Mouse (Mus musculus) stomach, postnatal 0 days (tissue): ENCODE measurements at regions not wholly inside any gene's neighbourhood (a gene's known extent, or its start where the extent isn't known, plus 50 kb on each side); places are given as distances from the start of the nearest gene placed in this dataset.

Experiments used
- ATAC-seq: fragments of 200-750 bp; cut with Nextera tagmentation; 2 replicates; pipeline ENCODE4 v1.8.0; 2017; ENCODE audit not compliant: low FRiP score, low TSS enrichment
- DNase-seq: peaks from one replicate; pipeline ENCODE4 v3.0.0-alpha.2; 2016; ENCODE audit warnings: low spot score
- H3K27ac ChIP-seq: fragments of 300-500 bp; sonication (generic); replicated peaks from 2 replicates; pipeline ENCODE4 v1.5.1; 2014; ENCODE audit warnings: mild to moderate bottlenecking, control low read depth
- H3K27me3 ChIP-seq: fragments of 300-500 bp; sonication (generic); 2 replicates; pipeline ENCODE4 v1.6.1; 2014; ENCODE audit warnings: low read length; ENCODE audit not compliant: control insufficient read depth, insufficient read depth
- H3K36me3 ChIP-seq: fragments of 300-500 bp; sonication (generic); 2 replicates; pipeline ENCODE4 v1.6.1; 2014; ENCODE audit warnings: low read length, mixed read lengths; ENCODE audit not compliant: control insufficient read depth, insufficient read depth
- H3K4me1 ChIP-seq: fragments of 300-500 bp; sonication (generic); replicated peaks from 2 replicates; pipeline ENCODE4 v1.6.1; 2014; ENCODE audit warnings: antibody characterized with exemption; ENCODE audit not compliant: control insufficient read depth, insufficient read depth
- H3K4me2 ChIP-seq: fragments of 300-500 bp; sonication (generic); replicated peaks from 2 replicates; pipeline ENCODE4 v1.6.1; 2014; ENCODE audit warnings: low read depth, mild to moderate bottlenecking, control low read depth, moderate library complexity
- H3K4me3 ChIP-seq: fragments of 300-500 bp; sonication (generic); 2 replicates; pipeline ENCODE4 v1.5.1; 2014; ENCODE audit warnings: low read depth, low read length, control low read depth
- H3K9ac ChIP-seq: fragments of 300-500 bp; sonication (generic); 2 replicates; pipeline ENCODE4 v1.6.1; 2014; ENCODE audit warnings: mild to moderate bottlenecking, low read length, control low read depth, mixed read lengths
- H3K9me3 ChIP-seq: fragments of 300-500 bp; sonication (generic); 2 replicates; pipeline ENCODE4 v1.6.1; 2016; ENCODE audit warnings: low read length; ENCODE audit not compliant: control insufficient read depth
- CTCF ChIP-seq: IDR thresholded peaks from 2 replicates; pipeline ENCODE4 v1.5.1; 2016; ENCODE audit warnings: antibody characterized with exemption, low read depth, mild to moderate bottlenecking, moderate library complexity
- EP300 ChIP-seq: optimal IDR thresholded peaks from 2 replicates; pipeline ENCODE3; 2016; ENCODE audit warnings: antibody characterized with exemption
- WGBS: fragments of 180-500 bp; shearing (Covaris S2); extraction: QIAGEN DNeasy Blood & Tissue Kit; methylation state at CpG from one replicate; pipeline ENCODE4 v1.1.7; 2014; 5-methylcytosine and 5-hydroxymethylcytosine counted together

DNA sequence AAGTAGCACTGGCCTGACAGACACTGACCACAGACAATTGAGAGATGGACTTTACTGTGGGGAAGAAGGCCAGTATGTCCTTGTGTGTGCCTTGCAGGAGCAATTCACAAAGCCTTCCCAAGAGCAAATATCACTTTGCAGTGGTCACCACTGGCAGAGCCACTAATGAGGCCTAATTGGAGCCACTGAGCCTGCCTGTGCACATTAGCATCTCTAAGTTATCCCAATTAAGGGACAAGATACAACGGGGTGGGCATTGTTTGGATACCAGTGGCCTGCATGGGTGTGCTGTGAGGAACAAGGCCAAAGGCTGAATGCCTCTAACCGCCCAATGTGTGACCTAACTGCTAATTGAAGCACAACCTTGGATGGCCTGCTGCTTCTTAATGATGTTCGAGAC, 433.4 kb upstream of the Ptbp2 start:
- H3K9ac ChIP-seq: no peak overlapping the region
- no peak overlapping the region for H3K27ac ChIP-seq
- no peak overlapping the region for H3K4me2 ChIP-seq
- H3K9me3 ChIP-seq: no peaks in the 10 kb centered on the region
- no peak for TF ChIP-seq EP300
- no peak for TF ChIP-seq CTCF
- no peak overlapping the region for H3K4me3 ChIP-seq
- 73% methylated on average over 3 of the region's 3 CpGs for WGBS
- no peaks in the 10 kb centered on the region for H3K4me1 ChIP-seq
- ATAC-seq: no peak
- no peaks in the 10 kb centered on the region for H3K36me3 ChIP-seq
- no peaks in the 10 kb centered on the region for H3K27me3 ChIP-seq
- DNase-seq: no peak

DNA sequence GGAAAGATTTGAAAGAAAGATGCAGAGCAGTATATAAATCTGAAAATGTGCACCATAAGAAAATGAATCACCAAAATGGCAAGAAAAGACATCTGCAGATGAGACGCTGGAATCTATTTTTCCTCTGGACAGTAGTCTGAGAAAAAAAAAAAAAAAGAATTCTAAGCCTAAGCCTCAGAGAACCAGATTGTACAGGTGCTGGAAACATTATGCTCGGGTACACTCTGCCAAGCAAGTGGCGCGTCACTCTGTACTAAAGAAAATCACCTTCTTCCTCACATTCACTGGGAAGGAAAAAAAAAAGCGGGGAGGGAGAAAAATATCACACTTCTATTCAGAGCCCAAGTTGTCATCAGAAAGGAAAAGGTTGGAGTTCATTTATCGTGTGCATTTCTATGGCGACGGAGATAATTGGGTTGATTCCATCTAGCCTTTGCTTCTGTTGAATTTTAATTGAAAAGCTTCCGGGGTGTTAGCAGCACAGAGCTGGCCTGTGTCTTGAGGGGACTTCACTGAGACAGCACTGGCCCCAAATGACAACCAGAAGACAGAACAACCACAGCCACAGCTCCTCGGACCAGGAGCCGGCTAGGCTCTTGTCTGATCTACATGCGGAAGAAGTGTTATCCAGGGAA, 430.5 kb upstream of the Ptbp2 start:
- Histone ChIP-seq H3K4me3 (no peak overlapping the region), H3K27ac (no peak overlapping the region), H3K4me2 (no peak overlapping the region), H3K9me3 (no peaks in the 10 kb centered on the region), H3K36me3 (no peaks in the 10 kb centered on the region), H3K27me3 (no peaks in the 10 kb centered on the region), H3K9ac (no peak overlapping the region), H3K4me1 (no peaks in the 10 kb centered on the region)
- DNase-seq (no peak), ATAC-seq (no peak)
- WGBS: 73% methylated on average over 12 of the region's 12 CpGs
- TF ChIP-seq CTCF: no peak
- TF ChIP-seq EP300: no peak

DNA sequence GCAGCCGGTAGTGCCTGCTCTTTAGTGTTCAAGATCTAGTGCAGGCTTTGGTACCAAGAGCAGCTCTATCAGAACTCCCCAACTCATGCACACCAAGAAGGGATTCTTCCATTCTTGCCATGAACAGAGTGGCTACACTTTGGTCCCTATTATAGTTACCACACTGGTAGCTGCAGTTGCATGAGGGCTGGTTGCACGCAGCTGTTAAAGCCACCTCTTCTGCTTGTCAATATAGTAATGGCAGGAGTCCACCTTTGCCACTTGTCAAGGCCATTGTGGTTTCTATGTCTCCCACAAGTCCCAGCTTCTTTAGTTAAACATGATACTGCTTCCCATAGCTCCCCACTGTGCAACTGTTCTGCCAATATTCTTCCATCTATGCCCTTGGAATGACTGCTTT, 415.1 kb upstream of the Ptbp2 start:
- no peak for TF ChIP-seq EP300
- no peak for TF ChIP-seq CTCF
- Histone ChIP-seq H3K27me3 (no peaks in the 10 kb centered on the region), H3K4me1 (no peaks in the 10 kb centered on the region), H3K27ac (no peak overlapping the region), H3K4me3 (no peak overlapping the region), H3K4me2 (no peak overlapping the region), H3K9me3 (no peaks in the 10 kb centered on the region), H3K36me3 (no peaks in the 10 kb centered on the region), H3K9ac (no peak overlapping the region)
- WGBS: 85% methylated on average over 2 of the region's 2 CpGs
- no peak for ATAC-seq
- DNase-seq: no peak

DNA sequence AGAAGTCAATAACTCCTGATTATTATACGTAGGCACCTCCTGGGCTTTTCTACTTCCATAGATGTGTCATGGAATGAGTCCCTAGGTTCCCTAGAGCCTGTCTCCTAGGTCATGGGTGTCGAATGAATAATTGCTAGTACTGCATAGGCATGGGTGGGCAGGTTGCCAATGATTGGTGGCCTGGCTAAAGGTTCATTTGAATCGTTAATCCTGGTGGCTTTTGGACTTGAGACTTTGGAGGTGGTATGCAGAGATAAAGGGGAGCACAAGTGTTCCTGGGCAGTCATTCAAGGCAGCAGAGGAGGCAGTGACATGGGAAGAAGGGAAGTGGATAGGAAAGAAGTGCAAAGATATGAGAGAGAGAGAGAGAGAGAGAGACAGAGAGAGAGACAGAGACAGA, 410.2 kb upstream of the Ptbp2 start:
- 60% methylated on average over 3 of the region's 3 CpGs for WGBS
- no peak overlapping the region for H3K4me2 ChIP-seq

DNA sequence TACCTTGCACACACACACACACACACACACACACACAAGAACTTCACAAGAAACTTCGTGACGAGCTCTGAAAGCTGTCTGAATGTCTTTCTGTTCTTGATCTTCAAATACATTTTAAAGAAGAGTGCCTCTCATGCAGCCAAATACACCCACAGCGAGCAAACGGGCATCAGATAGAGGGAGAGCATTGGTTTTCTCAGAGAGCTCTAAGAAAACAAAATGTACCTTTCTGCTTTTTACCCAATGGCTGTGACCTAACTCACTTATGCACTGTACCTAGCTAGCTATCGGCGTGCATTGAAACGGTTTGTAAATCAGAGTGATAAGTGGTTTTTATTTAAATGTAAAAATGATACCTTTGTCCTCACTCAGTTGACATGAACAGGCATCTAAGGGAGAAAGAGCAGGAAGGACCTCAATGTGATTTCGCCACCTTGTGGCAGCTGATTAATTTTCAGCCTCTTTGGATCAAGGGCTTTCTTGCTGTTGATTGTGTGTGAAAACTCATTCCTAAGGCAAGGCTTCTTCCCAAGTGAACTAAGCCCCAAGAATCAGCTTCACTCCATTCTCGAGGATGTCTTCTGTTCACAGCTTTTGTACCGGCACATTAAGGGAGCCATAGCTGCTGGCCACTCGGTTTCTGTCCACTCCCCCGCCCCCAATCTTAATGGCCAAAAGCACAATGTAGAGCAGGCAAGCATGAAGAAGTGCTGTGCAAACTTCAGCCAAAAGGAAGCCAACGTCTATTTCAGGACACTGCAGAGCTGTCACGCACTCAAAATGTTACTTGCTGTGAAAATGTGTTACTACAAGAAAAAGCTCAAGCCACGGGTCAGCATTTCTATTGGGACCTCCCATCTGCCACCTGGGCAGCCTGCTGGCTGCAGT, 408.4 kb upstream of the Ptbp2 start:
- no peaks in the 10 kb centered on the region for H3K36me3 ChIP-seq
- peak; percentile 49 for DNase-seq
- ATAC-seq: no peak
- H3K4me1 ChIP-seq: no peaks in the 10 kb centered on the region
- H3K27me3 ChIP-seq: no peaks in the 10 kb centered on the region
- H3K9me3 ChIP-seq: no peaks in the 10 kb centered on the region
- WGBS: 40% methylated on average over 15 of the region's 15 CpGs
- TF ChIP-seq EP300: no peak
- peak; percentile 87 for TF ChIP-seq CTCF
- H3K4me2 ChIP-seq: no peak overlapping the region
- no peak overlapping the region for H3K9ac ChIP-seq
- H3K27ac ChIP-seq: no peak overlapping the region
- no peak overlapping the region for H3K4me3 ChIP-seq

More for the DNA sequence above, 410.2 kb upstream of the Ptbp2 start:
- Histone ChIP-seq H3K27ac (no peak overlapping the region), H3K36me3 (no peaks in the 10 kb centered on the region), H3K4me3 (no peak overlapping the region), H3K9ac (no peak overlapping the region), H3K4me1 (no peaks in the 10 kb centered on the region), H3K27me3 (no peaks in the 10 kb centered on the region), H3K9me3 (no peaks in the 10 kb centered on the region)
- ATAC-seq (no peak), DNase-seq (no peak)
- TF ChIP-seq EP300 (no peak), CTCF (no peak)

DNA sequence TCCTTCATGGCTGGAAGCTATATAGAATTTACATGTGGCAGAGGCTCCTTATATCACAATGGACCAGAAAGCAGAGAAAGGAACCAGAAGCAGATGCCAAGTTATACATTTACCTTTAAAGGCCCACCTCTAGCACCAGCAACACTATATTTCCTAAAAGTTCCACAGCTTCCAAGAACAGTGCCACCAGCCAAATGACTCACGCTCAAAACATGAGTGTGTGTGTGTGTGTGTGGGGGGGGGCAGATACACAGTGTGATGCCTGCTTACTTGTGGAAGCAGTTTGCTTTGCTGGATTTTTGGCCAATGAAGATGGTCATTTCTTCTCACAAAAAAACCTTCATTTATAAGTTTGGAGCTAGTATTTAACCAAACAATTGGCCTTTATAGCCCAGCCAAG, 405.3 kb upstream of the Ptbp2 start:
- Histone ChIP-seq H3K36me3 (no peaks in the 10 kb centered on the region), H3K27ac (no peak overlapping the region), H3K4me2 (no peak overlapping the region), H3K4me3 (no peak overlapping the region), H3K9me3 (no peaks in the 10 kb centered on the region), H3K9ac (no peak overlapping the region), H3K27me3 (no peaks in the 10 kb centered on the region), H3K4me1 (no peaks in the 10 kb centered on the region)
- DNase-seq (no peak), ATAC-seq (no peak)
- 80% methylated on average over 1 of the region's 1 CpGs for WGBS
- no peak for TF ChIP-seq EP300
- TF ChIP-seq CTCF: no peak
